Mouse (Mus musculus) neural tube, embryonic 15.5 days (tissue): Measurements from ENCODE around the gene Arglu1. TPM values are rescaled to one million over a fixed set of nuclear protein-coding genes. Genes with fewer than 3 reads are reported as not detected.
A peak's percentile ranks its signal among the peaks of the same experiment; 100 is the strongest.

Experiments used
- ATAC-seq: fragments of 200-750 bp; cut with Nextera tagmentation; 2 replicates; pipeline ENCODE4 v1.8.0; 2017; ENCODE audit warnings: mild to moderate bottlenecking, moderate TSS enrichment, moderate library complexity; ENCODE audit not compliant: low FRiP score
- H3K27ac ChIP-seq: fragments of 300-500 bp; sonication (generic); replicated peaks from 2 replicates; pipeline ENCODE4 v1.5.1; 2015; ENCODE audit warnings: mild to moderate bottlenecking, inconsistent platforms
- H3K27me3 ChIP-seq: fragments of 300-500 bp; sonication (generic); replicated peaks from 2 replicates; pipeline ENCODE4 v1.6.1; 2015; ENCODE audit warnings: inconsistent platforms
- H3K36me3 ChIP-seq: fragments of 300-500 bp; sonication (generic); 2 replicates; pipeline ENCODE4 v1.6.1; 2015; ENCODE audit warnings: inconsistent platforms
- H3K4me1 ChIP-seq: fragments of 300-500 bp; sonication (generic); 2 replicates; pipeline ENCODE4 v1.6.1; 2015; ENCODE audit warnings: inconsistent platforms
- H3K4me2 ChIP-seq: fragments of 300-500 bp; sonication (generic); 2 replicates; pipeline ENCODE4 v1.6.1; 2015; ENCODE audit warnings: inconsistent platforms, mild to moderate bottlenecking, moderate library complexity
- H3K4me3 ChIP-seq: fragments of 300-500 bp; sonication (generic); replicated peaks from 2 replicates; pipeline ENCODE4 v1.5.1; 2015; ENCODE audit warnings: mild to moderate bottlenecking, inconsistent platforms
- H3K9ac ChIP-seq: fragments of 300-500 bp; sonication (generic); replicated peaks from 2 replicates; pipeline ENCODE4 v1.6.1; 2015; ENCODE audit warnings: mild to moderate bottlenecking, inconsistent platforms
- H3K9me3 ChIP-seq: fragments of 300-500 bp; sonication (generic); replicated peaks from 2 replicates; pipeline ENCODE4 v1.6.1; 2016; ENCODE audit warnings: inconsistent platforms
- WGBS: fragments of 180-500 bp; shearing (Covaris S2); methylation state at CpG from one replicate; pipeline ENCODE4 v1.1.7; 2015; ENCODE audit warnings: mixed read lengths; 5-methylcytosine and 5-hydroxymethylcytosine counted together
- polyA plus RNA-seq: library from polyadenylated mRNA; unstranded; fragments of >200 nt; fragmentation: Nextera tagmentation; extraction: Ambion mirVana; gene quantifications from 2 replicates; pipeline ENCODE4 v1.2.1, GENCODE M21; 2015

The Arglu1 gene
- polyA plus RNA-seq = 148 and 164 TPM in 2 replicates

- H3K27me3 ChIP-seq = no peaks in the 10 kb centered on the region
- H3K4me1 ChIP-seq = peaks cover 42% of the 10 kb centered on the region
- peak within 1 kb of the TSS; percentile 91 for H3K4me3 ChIP-seq
- no peaks in the 10 kb centered on the region for H3K9me3 ChIP-seq
- H3K36me3 ChIP-seq = no peaks in the 10 kb centered on the region
- ATAC-seq = peak; percentile 96
- H3K4me2 ChIP-seq = peak within 1 kb of the TSS; percentile 83
- peak within 1 kb of the TSS; percentile 100 for H3K9ac ChIP-seq
- WGBS = under 1% methylated on average over 61 of the region's 81 CpGs
- peak within 1 kb of the TSS; percentile 98 for H3K27ac ChIP-seq
Measured at GRCm38 (mm10) chr8:8690146-8691092, at the start of gene Arglu1. Gene Arglu1 (minus strand): TSS chr8:8690521.

GRCm38 (mm10) chr8:8737271-8737670 is 47.0 kb upstream of the Arglu1 start:
- 91% methylated on average over 3 of the region's 3 CpGs for WGBS
- no peaks in the 10 kb centered on the region for H3K4me1 ChIP-seq
- H3K36me3 ChIP-seq = no peaks in the 10 kb centered on the region
- ATAC-seq = no peak
- H3K4me3 ChIP-seq = no peak overlapping the region
- H3K9ac ChIP-seq = no peak overlapping the region
- H3K27ac ChIP-seq = no peak overlapping the region
- no peaks in the 10 kb centered on the region for H3K9me3 ChIP-seq
- no peaks in the 10 kb centered on the region for H3K27me3 ChIP-seq
- no peak overlapping the region for H3K4me2 ChIP-seq

DNA sequence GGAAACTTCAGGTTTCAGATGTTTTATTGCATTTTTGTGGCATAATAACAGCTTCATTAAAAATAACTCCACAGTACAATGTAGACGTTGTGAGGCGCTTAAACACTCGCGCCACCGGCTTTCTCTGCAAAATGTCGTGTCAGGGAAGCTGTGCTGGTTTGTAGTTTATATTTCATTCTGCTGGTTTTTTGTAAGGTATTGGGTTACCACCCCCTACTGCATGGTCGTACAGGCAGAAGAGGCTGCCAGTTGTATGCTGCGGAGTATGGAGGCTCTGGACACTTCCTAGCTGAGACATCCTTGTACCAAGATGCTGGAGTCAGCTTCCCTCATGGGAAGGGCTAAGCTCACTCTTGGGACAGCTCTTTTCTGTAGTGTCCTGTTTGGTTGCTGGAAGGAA is 46.5 kb upstream of the Arglu1 start:
- H3K9ac ChIP-seq = no peak overlapping the region
- H3K4me1 ChIP-seq = no peaks in the 10 kb centered on the region
- 81% methylated on average over 8 of the region's 8 CpGs for WGBS
- ATAC-seq = no peak
- no peak overlapping the region for H3K4me2 ChIP-seq
- H3K4me3 ChIP-seq = no peak overlapping the region
- H3K27ac ChIP-seq = no peak overlapping the region
- H3K36me3 ChIP-seq = no peaks in the 10 kb centered on the region
- no peaks in the 10 kb centered on the region for H3K27me3 ChIP-seq
- no peaks in the 10 kb centered on the region for H3K9me3 ChIP-seq

- no peak for ATAC-seq
- Histone ChIP-seq H3K36me3 (no peaks in the 10 kb centered on the region), H3K4me1 (no peaks in the 10 kb centered on the region), H3K4me3 (no peak overlapping the region), H3K9me3 (no peaks in the 10 kb centered on the region), H3K4me2 (no peak overlapping the region), H3K27ac (no peak overlapping the region), H3K9ac (no peak overlapping the region), H3K27me3 (no peaks in the 10 kb centered on the region)
- 36% methylated on average over 4 of the region's 4 CpGs for WGBS
Measured at GRCm38 (mm10) chr8:8733804-8734203, 43.5 kb upstream of the Arglu1 start.

DNA sequence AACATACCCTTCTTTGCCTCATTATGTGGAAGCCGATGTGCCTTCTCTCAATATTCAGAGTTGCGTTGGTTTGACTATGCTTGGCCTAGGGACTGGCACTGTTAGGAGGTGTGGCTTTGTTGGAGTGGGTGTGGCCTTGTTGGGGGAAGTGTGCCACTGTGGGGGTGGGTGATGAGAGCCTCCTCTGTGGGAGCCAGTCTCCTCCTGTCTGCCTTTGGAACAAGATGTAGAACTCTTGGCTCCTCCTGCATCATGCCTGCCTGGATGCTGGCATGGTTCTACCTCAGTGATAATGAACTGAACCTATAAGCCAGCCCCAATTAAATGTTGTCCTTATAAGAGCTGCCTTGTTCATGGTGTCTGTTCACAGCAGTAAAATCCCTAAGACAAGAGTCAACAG is 38.3 kb upstream of the Arglu1 start:
- Histone ChIP-seq H3K27me3 (no peaks in the 10 kb centered on the region), H3K9me3 (no peaks in the 10 kb centered on the region), H3K9ac (no peak overlapping the region), H3K4me1 (no peaks in the 10 kb centered on the region), H3K36me3 (no peaks in the 10 kb centered on the region), H3K4me3 (no peak overlapping the region), H3K27ac (no peak overlapping the region), H3K4me2 (no peak overlapping the region)
- 92% methylated on average over 2 of the region's 2 CpGs for WGBS
- ATAC-seq = no peak

- Histone ChIP-seq H3K27me3 (no peaks in the 10 kb centered on the region), H3K4me1 (no peaks in the 10 kb centered on the region), H3K4me2 (no peak overlapping the region), H3K27ac (0 out of 2 replicates have a peak overlapping the region, but pooled peaks have one; percentile 18), H3K4me3 (no peak overlapping the region), H3K9ac (no peak overlapping the region), H3K9me3 (no peaks in the 10 kb centered on the region), H3K36me3 (no peaks in the 10 kb centered on the region)
- peak; percentile 68 for ATAC-seq
- 59% methylated on average over 2 of the region's 2 CpGs for WGBS
Measured at GRCm38 (mm10) chr8:8726547-8726946, 36.2 kb upstream of the Arglu1 start.

- no peaks in the 10 kb centered on the region for H3K4me1 ChIP-seq
- H3K9ac ChIP-seq = no peak overlapping the region
- WGBS = 83% methylated on average over 9 of the region's 9 CpGs
- H3K4me3 ChIP-seq = no peak overlapping the region
- H3K4me2 ChIP-seq = no peak overlapping the region
- H3K27ac ChIP-seq = no peak overlapping the region
- H3K9me3 ChIP-seq = no peaks in the 10 kb centered on the region
- H3K36me3 ChIP-seq = no peaks in the 10 kb centered on the region
- H3K27me3 ChIP-seq = no peaks in the 10 kb centered on the region
- no peak for ATAC-seq
Measured at GRCm38 (mm10) chr8:8704813-8705212, 14.5 kb upstream of the Arglu1 start.

GRCm38 (mm10) chr8:8703668-8704067 is 13.3 kb upstream of the Arglu1 start:
- H3K36me3 ChIP-seq = no peaks in the 10 kb centered on the region

DNA sequence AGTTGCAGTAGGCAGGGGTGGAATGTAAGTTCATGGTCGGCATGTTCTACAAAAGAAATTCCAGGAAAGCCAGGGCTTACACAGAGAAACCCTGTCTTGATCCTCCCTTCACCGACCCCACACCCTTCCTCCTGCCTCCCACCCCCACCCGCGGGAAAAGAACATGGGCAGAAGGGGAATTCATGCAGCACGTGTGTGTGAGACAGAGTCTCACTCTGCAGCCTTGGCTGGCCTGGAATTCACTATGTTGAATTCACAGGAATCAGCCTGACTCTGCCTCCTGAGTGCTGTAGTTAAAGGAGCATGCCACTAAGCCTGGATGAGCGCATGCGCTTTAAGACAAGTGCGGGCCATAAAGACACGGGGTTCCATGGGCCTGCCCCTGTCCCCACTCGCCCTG is 10.5 kb upstream of the Arglu1 start:
- H3K27me3 ChIP-seq = no peaks in the 10 kb centered on the region

More at GRCm38 (mm10) chr8:8703668-8704067, 13.3 kb upstream of the Arglu1 start:
- Histone ChIP-seq H3K9ac (no peak overlapping the region), H3K9me3 (no peaks in the 10 kb centered on the region), H3K27ac (no peak overlapping the region), H3K27me3 (no peaks in the 10 kb centered on the region), H3K4me2 (no peak overlapping the region), H3K4me1 (no peaks in the 10 kb centered on the region), H3K4me3 (no peak overlapping the region)
- WGBS = 91% methylated on average over 2 of the region's 2 CpGs
- ATAC-seq = no peak

DNA sequence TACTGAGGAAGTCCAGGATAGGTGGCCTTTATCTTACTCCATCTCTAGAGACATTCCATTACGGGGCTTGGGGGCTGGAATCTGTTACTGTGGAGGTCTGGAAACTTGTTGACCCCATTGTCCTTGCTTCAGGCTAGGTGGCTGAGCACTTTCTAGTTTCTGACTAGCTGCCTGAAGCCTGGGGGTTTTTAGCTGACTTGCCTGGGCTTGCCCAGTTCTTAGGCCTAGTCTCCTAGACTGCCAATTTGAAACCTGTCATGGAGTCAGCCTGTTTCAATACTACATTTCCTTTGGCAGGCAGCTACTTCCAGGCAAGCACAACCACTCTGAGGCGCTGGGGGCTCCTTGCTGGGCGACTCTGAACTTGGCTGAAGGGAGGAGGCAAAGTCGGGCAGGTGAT is 9.9 kb upstream of the Arglu1 start:
- 87% methylated on average over 4 of the region's 4 CpGs for WGBS
- Histone ChIP-seq H3K9me3 (no peaks in the 10 kb centered on the region), H3K4me2 (no peak overlapping the region), H3K9ac (no peak overlapping the region), H3K27ac (no peak overlapping the region), H3K27me3 (no peaks in the 10 kb centered on the region), H3K36me3 (no peaks in the 10 kb centered on the region), H3K4me3 (no peak overlapping the region), H3K4me1 (no peaks in the 10 kb centered on the region)
- ATAC-seq = no peak

More for the DNA sequence above, 10.5 kb upstream of the Arglu1 start:
- H3K4me2 ChIP-seq = no peak overlapping the region
- H3K36me3 ChIP-seq = no peaks in the 10 kb centered on the region
- no peak for ATAC-seq
- H3K9ac ChIP-seq = no peak overlapping the region
- no peaks in the 10 kb centered on the region for H3K4me1 ChIP-seq
- no peaks in the 10 kb centered on the region for H3K9me3 ChIP-seq
- no peak overlapping the region for H3K27ac ChIP-seq
- 93% methylated on average over 10 of the region's 10 CpGs for WGBS
- no peak overlapping the region for H3K4me3 ChIP-seq

- Histone ChIP-seq H3K9me3 (no peaks in the 10 kb centered on the region), H3K4me3 (peak overlapping the region; percentile 91), H3K4me2 (peak overlapping the region; percentile 83), H3K9ac (peak overlapping the region; percentile 100), H3K27me3 (no peaks in the 10 kb centered on the region), H3K27ac (peak overlapping the region; percentile 98), H3K36me3 (no peaks in the 10 kb centered on the region), H3K4me1 (peaks cover 43% of the 10 kb centered on the region)
- peak; percentile 88 for ATAC-seq
- under 1% methylated on average over 60 of the region's 68 CpGs for WGBS
Measured at GRCm38 (mm10) chr8:8689454-8690145, 721 bp downstream of the Arglu1 start.
